Mouse (Mus musculus) liver, adult (tissue): ENCODE measurements around the gene Tmem87b.

Experiments
- GATA4 ChIP-seq: IDR thresholded peaks from 2 replicates; pipeline ENCODE4 v1.6.1; 2014; ENCODE audit warnings: mild to moderate bottlenecking, low read length; ENCODE audit not compliant: insufficient replicate concordance

Tmem87b gene

DNA sequence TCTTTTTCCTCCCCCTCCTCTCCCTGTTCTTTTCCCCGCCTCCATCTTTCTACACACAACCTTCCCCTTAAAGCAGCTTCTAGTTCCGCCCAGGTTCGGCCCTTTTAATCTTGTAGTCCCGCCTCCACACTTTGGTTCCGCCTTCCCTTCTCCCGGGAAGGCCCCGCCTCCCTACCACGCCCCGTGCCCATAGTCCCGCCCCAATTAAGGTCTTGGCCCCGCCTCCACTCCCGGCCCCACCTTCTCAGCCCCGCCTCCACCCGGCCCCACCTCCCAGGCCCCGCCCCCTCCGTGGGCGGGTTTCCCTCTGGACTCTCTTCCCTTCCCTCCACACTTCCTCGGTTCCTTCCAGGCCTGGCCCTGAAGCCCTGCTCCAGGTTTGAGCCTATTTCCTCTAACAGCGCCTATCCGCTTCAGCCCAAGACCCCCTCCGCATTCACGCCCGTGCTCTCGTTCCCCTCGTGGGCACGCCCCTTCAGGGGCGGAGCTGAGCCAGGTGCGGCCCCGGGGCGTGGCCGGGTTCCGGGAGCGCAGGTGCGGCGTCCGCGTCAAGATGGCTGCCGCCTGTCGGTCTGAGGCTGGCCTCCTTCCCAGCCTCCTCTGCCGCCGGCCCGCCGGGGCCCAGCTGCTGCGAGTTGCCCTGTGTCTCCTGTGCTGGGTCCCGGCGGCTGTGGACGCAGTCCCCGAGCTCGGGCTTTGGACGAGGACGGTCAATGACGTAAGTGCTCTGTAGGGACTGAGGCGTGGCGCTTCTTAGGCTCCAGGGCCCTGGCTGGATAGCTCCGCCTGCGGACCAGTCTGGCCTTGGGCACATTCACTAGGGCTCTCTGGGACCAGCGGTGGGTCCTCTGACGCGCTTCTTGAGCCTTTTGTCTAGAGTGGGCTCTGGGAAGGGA is at the start of gene Tmem87b:
Gene Tmem87b, plus strand, starts transcription at position 333 of the 896 bp plus-strand sequence.
- no peak; the same call in 1 of the 2 replicates for TF ChIP-seq GATA4

DNA sequence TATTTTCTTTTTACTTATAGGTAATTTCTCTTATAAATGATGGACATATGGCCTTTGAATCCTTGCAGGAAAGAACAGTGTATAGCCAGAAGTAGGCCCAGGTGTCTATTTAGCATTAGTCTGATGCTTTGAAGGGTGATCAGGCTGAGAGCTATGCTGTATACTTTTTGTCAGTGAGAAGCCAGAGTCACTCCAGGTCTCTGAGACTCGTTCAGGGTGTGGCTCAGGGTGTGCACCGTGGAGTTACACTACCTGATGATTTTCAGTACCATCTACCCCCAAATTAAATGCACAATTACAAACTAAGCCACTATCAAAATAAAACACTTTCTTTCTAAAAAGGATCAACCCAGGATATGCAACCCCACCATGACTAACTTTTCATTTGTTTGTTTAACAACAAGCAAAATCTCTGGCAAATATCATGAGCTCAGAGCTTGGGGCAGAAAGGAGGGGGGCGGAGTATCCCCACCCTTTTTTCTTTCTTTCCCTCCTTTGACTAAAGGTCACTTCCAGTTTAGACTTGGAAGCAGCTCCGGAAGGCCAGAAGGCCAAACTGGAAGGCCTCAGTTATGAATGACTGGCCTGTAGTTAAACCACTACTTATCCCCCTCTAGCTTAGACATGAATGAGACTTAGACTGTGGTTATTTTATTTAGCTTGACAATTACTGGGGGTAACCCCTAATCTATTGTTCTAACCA is 49.2 kb upstream of the Tmem87b start:
- no peak for TF ChIP-seq GATA4

DNA sequence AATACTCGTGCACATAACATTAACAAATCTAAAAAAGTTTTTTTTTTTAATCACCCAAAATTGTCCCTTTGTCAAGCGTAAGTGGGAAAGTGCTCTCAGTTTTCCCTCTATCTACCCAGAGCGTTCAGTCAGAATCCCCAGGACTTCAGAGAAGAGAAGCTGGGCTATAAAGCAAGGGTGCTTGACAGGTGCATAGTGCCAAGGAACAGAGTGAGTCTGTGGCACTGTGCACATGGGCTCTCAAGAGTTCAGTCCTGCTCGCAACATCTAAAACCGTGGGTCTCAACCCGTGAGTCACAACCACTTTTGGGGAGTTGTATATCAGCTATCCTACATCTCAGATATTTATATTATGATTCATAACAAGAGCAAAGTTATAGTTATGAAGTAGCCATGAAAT is 47.4 kb upstream of the Tmem87b start:
- no peak for TF ChIP-seq GATA4

DNA sequence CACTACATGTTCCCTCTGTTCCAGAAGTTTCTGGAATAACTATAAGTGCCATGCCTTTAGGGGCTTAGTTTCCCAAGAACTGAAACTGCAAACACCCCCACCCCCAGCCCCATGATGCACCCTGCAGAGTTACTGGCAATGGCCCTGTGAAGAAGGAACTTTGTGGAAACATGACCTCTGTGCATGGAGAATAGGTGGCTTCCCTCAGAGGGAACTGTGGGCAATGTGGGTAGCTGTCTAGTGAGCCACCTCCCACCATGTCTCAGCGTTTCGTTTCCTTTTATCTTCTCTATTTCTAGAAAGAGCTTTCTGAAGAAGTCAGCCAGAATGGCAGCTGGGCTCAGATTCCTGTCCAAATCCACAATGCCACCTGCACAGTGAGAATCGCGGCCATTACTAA is 46.9 kb upstream of the Tmem87b start:
- TF ChIP-seq GATA4 = no peak

DNA sequence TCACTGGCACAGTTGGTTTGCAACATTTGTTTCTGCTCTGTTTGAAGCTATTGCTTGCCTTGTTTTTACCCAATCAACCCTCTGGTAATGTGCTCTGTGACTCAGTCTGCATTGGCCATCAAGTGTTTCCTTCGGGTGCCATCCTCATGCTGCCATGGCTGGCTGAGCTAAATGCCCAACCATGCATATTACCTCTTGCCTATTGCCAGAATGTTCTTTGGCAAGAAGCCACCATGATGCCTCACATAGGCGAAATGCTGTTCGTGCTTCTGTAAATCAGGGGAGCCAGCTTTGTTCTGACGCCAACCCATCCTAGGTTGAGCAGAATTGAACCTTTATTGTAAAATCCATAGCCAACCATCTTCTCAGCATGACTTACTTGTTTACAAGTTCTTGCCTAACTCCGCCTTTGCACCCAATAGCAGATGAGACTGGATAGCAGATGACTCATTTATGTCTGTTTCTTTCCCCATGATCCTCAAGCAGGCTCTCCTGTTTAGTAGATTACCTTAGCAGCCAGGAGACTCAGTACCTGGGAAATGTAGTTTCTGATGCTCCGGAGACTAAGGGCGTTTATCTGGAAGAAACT is 46.1 kb upstream of the Tmem87b start:
- no peak for TF ChIP-seq GATA4

DNA sequence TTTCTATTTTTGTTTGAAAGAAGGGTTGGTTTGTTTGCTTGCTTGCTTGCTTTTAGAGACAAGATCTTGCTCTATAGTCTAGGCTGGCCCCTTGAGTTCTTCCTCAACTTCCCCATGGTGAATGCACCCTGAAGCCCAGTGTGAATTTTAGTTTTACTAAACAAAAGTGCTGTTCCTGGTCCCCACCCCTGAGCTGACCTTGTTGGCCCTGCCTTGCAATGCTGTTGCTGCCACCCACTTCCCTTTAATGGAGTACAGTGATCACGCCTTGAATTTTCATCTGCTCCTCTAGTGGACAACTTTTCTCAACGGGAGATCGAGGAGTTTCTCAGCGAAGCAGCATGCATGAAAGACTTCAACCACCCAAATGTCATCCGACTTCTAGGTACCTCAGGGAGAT is 35.7 kb upstream of the Tmem87b start:
- TF ChIP-seq GATA4 = no peak

DNA sequence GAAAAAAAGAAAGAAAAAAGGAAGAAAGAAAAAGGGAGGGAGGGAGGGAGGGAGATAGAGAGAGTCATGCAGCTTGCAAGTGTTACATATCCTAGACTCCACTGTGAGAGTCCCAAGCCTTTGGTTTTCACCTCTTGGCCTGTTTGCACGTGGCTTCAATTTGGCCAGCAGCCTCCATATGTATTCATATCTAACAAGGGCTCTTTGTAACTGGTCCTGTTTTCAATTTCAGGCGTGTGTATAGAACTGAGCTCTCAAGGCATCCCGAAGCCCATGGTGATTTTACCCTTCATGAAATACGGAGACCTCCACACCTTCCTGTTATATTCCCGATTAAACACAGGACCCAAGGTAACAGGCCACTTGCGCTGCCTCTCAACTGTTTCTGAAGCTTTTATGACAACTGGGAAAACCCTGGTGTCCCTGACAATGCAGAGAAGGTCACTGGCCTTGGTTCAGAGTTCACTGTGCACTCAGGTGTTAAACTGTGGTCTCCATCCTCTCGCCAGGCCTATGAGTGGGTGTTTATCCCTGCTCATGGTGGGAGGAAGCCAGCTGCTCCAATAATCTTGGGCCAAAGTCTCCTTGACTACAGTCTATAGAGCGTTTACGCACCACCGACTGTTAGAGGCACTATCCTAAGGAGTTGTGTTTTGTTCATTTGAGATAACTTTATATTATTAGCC is 34.1 kb upstream of the Tmem87b start:
- TF ChIP-seq GATA4 = no peak

DNA sequence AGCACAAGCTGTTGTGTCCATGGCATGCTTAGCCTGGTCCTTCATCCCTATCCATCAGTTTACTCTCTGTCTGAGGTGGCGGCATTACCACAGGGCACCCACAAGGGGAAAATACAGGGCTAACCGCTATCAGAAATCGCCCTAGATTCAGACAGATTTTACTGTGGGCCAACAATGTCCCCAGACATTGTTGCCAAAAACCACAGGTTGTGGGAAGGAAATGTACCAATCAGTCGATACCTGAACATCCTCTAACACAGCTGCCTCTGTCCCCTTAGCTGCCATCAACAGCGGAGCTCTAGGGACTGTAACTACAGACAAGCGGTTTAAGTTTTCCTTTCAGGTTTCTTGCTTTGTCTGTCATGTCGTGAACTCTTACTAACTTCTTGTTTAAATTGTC is 33.1 kb upstream of the Tmem87b start:
- no peak for TF ChIP-seq GATA4

DNA sequence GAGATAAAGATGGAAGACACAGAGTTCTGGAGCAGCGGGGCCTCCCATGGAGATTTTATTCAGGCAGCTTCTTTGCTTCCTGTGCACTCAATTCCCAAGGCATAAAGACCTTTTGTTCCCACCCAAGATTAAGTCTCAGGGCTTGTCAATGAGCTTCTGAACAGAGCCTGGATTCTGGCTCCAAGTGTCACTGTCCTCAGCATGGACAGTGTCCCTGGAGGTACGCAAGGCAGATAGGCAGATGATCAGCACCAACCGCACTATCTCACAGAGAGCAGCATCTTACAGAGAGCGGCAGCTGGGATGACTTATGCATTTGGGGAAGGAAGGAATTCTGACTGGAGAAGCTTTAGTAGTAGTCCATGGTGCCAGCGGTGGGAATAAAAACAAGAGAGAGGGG is 31.6 kb upstream of the Tmem87b start:
- no peak for TF ChIP-seq GATA4

DNA sequence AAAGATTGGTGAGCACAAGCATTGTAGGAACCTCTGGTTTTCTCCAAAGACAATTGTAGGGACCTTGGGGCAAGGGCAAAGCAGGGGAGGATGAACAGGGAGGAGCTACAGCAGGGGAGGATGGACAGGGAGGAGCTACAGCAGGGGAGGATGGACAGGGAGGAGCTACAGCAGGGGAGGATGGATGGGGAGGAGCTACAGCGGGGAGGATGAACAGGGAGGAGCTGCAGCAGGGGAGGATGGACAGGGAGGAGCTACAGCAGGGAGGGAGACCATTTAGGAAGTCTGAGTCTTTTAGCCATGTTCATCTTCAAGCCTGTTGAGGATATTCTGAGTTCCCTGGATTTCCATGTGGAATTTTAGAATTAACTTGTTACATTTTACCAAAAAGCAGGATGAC is 31.1 kb upstream of the Tmem87b start:
- no peak for TF ChIP-seq GATA4

DNA sequence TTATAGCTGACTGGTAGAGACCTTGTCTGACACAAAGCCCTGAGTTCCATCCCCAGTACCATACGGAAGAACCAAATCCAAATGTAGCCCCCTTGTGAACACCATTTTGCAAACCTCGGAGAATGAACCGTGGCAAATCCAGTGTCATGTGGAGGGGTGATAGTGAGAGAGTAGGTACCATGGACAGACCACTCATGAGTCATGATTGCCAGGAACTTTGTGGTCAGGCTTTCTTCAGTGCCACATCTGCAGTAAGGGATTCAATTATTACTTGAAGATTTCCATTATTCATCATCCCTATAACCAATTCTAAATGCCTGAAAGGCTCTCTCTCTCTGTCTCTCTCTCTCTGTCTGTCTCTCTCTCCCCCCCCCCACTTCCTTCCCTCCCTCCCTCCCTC is 30.1 kb upstream of the Tmem87b start:
- no peak for TF ChIP-seq GATA4

DNA sequence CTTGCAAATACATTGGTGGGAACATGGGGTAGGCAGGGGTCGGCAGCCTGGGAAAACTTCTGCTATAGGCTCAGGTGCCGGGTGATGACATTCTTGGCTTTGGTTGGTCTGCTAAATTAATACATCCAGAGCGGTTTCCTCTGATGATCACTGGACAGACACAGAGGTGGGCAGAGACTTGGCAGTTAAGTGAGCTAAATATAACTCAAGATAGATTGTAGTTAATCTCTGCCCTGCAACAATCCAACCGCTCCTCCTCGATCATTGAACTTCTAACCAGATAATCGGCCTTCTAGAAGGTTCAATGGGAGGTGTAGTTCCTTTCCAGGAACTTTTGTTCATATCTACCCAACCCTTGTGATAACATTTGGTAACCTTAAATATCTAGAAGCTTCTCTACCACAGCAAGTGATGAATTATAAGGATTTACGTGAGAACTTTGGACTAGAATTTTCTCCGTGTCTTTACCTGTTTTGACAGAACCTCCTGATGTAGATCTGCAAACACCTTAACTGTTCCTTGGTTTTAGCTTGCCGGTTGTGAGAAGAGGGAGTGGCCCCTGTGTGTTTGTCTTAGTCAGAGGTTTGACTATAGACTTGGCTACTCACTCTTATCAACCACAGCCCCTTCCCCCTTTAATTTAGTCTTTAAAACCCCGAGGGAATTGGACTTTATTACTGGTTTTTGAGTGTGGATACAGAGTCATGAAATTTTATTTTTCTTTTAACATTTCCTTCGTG is 26.9 kb upstream of the Tmem87b start:
- TF ChIP-seq GATA4 = no peak

DNA sequence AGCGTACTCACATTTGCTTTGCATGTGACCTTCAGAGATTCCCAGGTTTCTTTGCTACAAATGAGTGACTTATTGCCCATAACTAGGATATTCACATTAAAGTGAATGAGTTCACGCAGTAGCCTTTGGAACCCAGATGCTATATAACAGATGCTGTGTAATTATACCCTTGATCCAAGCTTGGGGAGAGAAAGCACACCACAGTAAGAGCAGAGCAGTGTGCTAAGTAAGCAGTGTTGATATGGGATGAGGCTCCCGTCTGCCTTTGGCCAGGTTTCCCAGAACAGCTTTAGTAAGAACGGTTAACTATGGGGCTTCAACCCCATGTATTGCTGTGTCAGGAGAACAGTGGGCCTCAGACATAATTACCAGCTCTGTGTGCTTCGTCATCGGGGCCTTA is 24.0 kb upstream of the Tmem87b start:
- no peak for TF ChIP-seq GATA4

DNA sequence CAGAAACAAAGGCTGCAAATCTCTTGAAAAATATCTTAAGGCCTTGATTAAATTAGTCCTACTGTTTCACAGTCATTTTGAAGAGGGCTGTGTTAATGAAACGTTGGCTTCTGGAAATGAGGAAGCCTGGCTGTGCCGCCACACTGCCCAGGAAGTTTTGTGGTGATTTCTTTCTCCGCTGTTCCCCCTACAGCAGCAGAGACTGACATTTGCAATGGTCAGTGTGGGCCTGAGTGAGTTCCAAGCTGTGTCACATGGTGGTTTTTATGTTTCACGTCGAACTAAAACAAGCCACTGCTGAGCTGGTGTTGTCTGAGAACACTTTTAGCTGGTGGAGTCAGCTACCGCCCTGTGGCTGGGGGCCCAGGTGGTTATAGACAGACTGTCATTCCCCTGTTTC is 21.5 kb upstream of the Tmem87b start:
- TF ChIP-seq GATA4 = no peak

DNA sequence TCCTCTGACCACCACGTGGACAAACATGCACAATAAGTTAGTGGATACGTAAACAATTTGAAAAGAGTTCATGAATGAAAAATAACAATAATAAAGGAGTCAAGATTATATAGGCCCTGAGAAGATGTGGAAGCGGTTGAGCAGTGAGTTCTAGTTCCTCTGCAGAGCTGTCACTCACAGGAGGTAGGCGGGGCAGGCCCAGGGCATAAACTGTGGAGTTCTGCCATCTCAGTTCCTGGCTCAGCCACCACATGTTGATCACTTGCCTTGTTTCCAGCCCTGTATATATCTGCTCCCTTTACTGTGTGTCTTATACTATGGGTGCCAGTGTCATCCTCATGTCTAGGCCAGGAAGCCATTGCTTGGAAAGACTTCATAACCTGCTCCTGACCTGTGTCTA is 14.5 kb upstream of the Tmem87b start:
- no peak for TF ChIP-seq GATA4

DNA sequence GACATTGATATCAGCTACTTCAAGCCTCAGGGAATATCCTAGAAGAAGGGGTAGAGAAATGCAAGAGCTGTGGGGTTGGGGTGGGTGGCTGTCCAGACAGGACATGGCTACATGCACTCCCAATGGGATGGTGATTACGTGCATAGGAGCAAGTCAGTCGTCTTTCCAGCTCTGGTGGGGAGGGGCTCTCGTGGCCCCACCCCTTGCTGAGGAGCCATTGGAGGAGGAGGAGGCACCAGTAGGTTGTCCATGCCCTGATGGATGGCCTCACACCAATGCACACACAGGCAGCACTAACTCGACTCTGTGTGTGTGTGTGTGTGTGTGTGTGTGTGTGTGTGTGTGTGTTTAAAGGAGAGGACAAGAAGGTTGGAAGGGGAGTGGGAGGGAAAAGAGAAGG is 12.6 kb upstream of the Tmem87b start:
- TF ChIP-seq GATA4 = no peak
